Mouse (Mus musculus) CH12.LX (cell line): ENCODE measurements at regions not wholly inside any gene's neighbourhood (a gene's known extent, or its start where the extent isn't known, plus 50 kb on each side); places are given as distances from the start of the nearest gene placed in this dataset.

Experiments used
- CHD2 ChIP-seq: IDR thresholded peaks from 2 replicates; pipeline ENCODE4 v1.6.1; 2011; ENCODE audit warnings: low read length, improper control_type of control experiment
- CTCF ChIP-seq, 2 experiments: IDR thresholded peaks in 1 of 2; conservative IDR thresholded peaks in 1 of 2; 2 replicates each; pipeline ENCODE4 v1.5.1; 2011 to 2012; ENCODE audit warnings: low read depth in 2 of 2, low read length in 2 of 2, improper control_type of control experiment in 1 of 2, inconsistent platforms in 1 of 2, mild to moderate bottlenecking in 1 of 2, moderate library complexity in 1 of 2
- EP300 ChIP-seq: IDR thresholded peaks from 2 replicates; pipeline ENCODE4 v1.6.1; 2011; ENCODE audit warnings: low read length, improper control_type of control experiment
- MAZ ChIP-seq: IDR thresholded peaks from 2 replicates; pipeline ENCODE4 v1.6.1; 2012; ENCODE audit warnings: low read depth, mild to moderate bottlenecking, inconsistent platforms, low read length, improper control_type of control experiment, moderate library complexity
- POLR2A ChIP-seq: IDR thresholded peaks from 2 replicates; pipeline ENCODE4 v1.6.1; 2011; ENCODE audit warnings: low read depth, mild to moderate bottlenecking, improper control_type of control experiment, low read length
- RCOR1 ChIP-seq: conservative IDR thresholded peaks from 2 replicates; pipeline ENCODE4 v1.6.1; 2012; ENCODE audit warnings: low read depth, mild to moderate bottlenecking, inconsistent platforms, low read length, improper control_type of control experiment
- ZC3H11A ChIP-seq: IDR thresholded peaks from 2 replicates; pipeline ENCODE4 v1.6.1; 2012; ENCODE audit warnings: low read depth, mild to moderate bottlenecking, inconsistent platforms, low read length, improper control_type of control experiment

DNA sequence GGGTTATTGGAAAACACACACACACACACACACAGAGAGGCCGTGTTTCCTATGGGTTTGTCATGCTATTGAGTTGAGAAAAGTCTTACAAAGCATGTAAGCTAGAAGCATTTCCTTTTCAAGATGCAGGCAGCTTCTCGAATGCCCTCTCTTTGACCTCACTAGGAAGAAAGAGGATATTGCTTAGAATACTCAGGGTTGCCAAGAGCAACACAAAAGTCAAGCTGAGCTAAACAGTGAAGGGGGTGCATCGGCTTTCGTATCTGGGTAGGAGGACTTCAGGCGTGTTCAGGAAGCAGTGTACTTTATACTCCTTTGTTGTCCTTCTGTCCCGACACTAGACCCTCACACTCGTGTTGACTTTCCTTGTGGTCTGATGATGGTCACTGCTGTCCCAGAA lies 246.5 kb downstream of the Prex1 start:
- no peak for TF ChIP-seq POLR2A
- no peak for TF ChIP-seq CHD2
- TF ChIP-seq EP300, result no peak
- no peak for TF ChIP-seq RCOR1
- TF ChIP-seq MAZ, result no peak
- no peak for TF ChIP-seq CTCF (conservative IDR thresholded peaks at IDR 0.05 in 1 of 2, IDR thresholded peaks at IDR 0.05 in 1 of 2; ENCODE audit: low read depth in 2 of 2, low read length in 2 of 2)
- no peak for TF ChIP-seq ZC3H11A
